Mouse (Mus musculus) liver, adult 2 months (tissue): ENCODE measurements at regions not wholly inside any gene's neighbourhood (a gene's known extent, or its start where the extent isn't known, plus 50 kb on each side); places are given as distances from the start of the nearest gene placed in this dataset.

Source experiments
- DNase-seq: peaks from one replicate; pipeline ENCODE4 v3.0.0-alpha.2; 2011; ENCODE audit warnings: low read depth, low spot score; ENCODE audit errors: extremely low read depth
- H3K27ac ChIP-seq: fragments of 200-500 bp; replicated peaks from 2 replicates; pipeline ENCODE4 v1.5.1; 2012; ENCODE audit warnings: low read depth, mild to moderate bottlenecking, control low read depth, inconsistent platforms, low read length; ENCODE audit not compliant: insufficient read depth
- H3K27me3 ChIP-seq: fragments of 200-500 bp; 2 replicates; pipeline ENCODE4 v1.6.1; 2012; ENCODE audit warnings: mild to moderate bottlenecking, moderate library complexity, low read length, inconsistent platforms; ENCODE audit not compliant: control insufficient read depth, insufficient read depth
- H3K36me3 ChIP-seq: fragments of 200-500 bp; 2 replicates; pipeline ENCODE4 v1.6.1; 2012; ENCODE audit warnings: low read length, inconsistent platforms; ENCODE audit not compliant: control insufficient read depth, insufficient read depth
- H3K4me1 ChIP-seq: fragments of 200-500 bp; 2 replicates; pipeline ENCODE4 v1.6.1; 2011; ENCODE audit warnings: low read length; ENCODE audit not compliant: control insufficient read depth, insufficient read depth
- H3K4me3 ChIP-seq: fragments of 200-500 bp; 2 replicates; pipeline ENCODE4 v1.5.1; 2011; ENCODE audit warnings: low read depth, mild to moderate bottlenecking, control low read depth, low read length, moderate library complexity; ENCODE audit not compliant: insufficient read depth
- H3K79me2 ChIP-seq: fragments of 200-500 bp; 2 replicates; pipeline ENCODE4 v1.6.1; 2012; ENCODE audit warnings: inconsistent platforms, mild to moderate bottlenecking, low read length, moderate library complexity; ENCODE audit not compliant: control insufficient read depth, insufficient read depth
- H3K9ac ChIP-seq: fragments of 200-500 bp; 2 replicates; pipeline ENCODE4 v1.6.1; 2012; ENCODE audit warnings: low read depth, mild to moderate bottlenecking, control low read depth, inconsistent platforms, low read length
- CTCF ChIP-seq: fragments of 200-500 bp; IDR thresholded peaks from 2 replicates; pipeline ENCODE4 v1.5.1; 2011; ENCODE audit warnings: low read depth, low read length, control low read depth
- POLR2A ChIP-seq: fragments of 200-500 bp; IDR thresholded peaks from 2 replicates; pipeline ENCODE4 v1.6.1; 2011; ENCODE audit warnings: low read length, control low read depth; ENCODE audit not compliant: insufficient read depth; ENCODE audit errors: extremely low read depth
- WGBS: fragments of 180-500 bp; shearing (Covaris S2); methylation state at CpG from one replicate; pipeline ENCODE4 v1.1.7; 2018; 5-methylcytosine and 5-hydroxymethylcytosine counted together

- H3K4me1 ChIP-seq: no peaks in the 10 kb centered on the region
- no peak overlapping the region for H3K9ac ChIP-seq
- H3K27me3 ChIP-seq: no peaks in the 10 kb centered on the region
- DNase-seq: no peak
- TF ChIP-seq CTCF (no peak), POLR2A (no peak)
- no peaks in the 10 kb centered on the region for H3K36me3 ChIP-seq
- WGBS: 27% methylated on average over 4 of the region's 4 CpGs
- no peak overlapping the region for H3K4me3 ChIP-seq
- H3K79me2 ChIP-seq: no peaks in the 10 kb centered on the region
- H3K27ac ChIP-seq: no peak overlapping the region
Observed at GRCm38 (mm10) chr2:137706528-137706988, 549.8 kb upstream of the Btbd3 start.

GRCm38 (mm10) chr2:137705724-137706422, 550.5 kb upstream of the Btbd3 start:
- H3K27ac ChIP-seq: no peak overlapping the region
- no peak for TF ChIP-seq CTCF
- TF ChIP-seq POLR2A: no peak
- no peaks in the 10 kb centered on the region for H3K36me3 ChIP-seq
- no peak overlapping the region for H3K4me3 ChIP-seq
- no peaks in the 10 kb centered on the region for H3K4me1 ChIP-seq
- no peaks in the 10 kb centered on the region for H3K79me2 ChIP-seq
- WGBS: 54% methylated on average over 14 of the region's 14 CpGs
- DNase-seq: no peak
- H3K9ac ChIP-seq: no peak overlapping the region
- no peaks in the 10 kb centered on the region for H3K27me3 ChIP-seq

GRCm38 (mm10) chr2:137704948-137705723, 551.2 kb upstream of the Btbd3 start:
- WGBS: 77% methylated on average over 12 of the region's 12 CpGs
- H3K4me1 ChIP-seq: no peaks in the 10 kb centered on the region
- TF ChIP-seq POLR2A: no peak
- no peak for TF ChIP-seq CTCF

GRCm38 (mm10) chr2:137704565-137704947, 551.8 kb upstream of the Btbd3 start:
- TF ChIP-seq CTCF (no peak), POLR2A (no peak)
- WGBS: 80% methylated on average over 6 of the region's 6 CpGs
- Histone ChIP-seq H3K27ac (no peak overlapping the region), H3K27me3 (no peaks in the 10 kb centered on the region), H3K4me1 (no peaks in the 10 kb centered on the region), H3K4me3 (no peak overlapping the region), H3K36me3 (no peaks in the 10 kb centered on the region), H3K79me2 (no peaks in the 10 kb centered on the region), H3K9ac (no peak overlapping the region)
- no peak for DNase-seq

More at GRCm38 (mm10) chr2:137704948-137705723, 551.2 kb upstream of the Btbd3 start:
- Histone ChIP-seq H3K4me3 (no peak overlapping the region), H3K27ac (no peak overlapping the region), H3K27me3 (no peaks in the 10 kb centered on the region), H3K9ac (no peak overlapping the region), H3K36me3 (no peaks in the 10 kb centered on the region), H3K79me2 (no peaks in the 10 kb centered on the region)
- DNase-seq: no peak

DNA sequence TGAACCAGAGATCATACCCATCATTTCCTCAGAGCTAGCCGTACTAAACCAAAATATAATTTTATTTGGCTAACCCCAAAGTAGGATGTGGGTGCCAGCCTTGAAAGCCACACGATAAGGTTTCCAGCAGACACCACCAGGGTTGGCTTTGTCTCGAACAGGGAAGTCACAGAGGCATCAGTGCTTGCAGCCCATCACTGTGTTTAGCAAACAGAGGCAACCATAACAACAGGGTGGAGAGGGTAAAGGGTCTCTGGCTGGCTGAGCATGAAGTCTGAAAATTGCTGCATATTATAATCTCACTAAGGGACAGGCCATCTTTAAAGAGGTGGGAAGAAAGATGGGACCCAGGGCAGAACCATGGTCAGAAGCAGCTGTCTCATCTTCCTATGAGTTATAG, 552.3 kb upstream of the Btbd3 start:
- no peak for DNase-seq
- no peaks in the 10 kb centered on the region for H3K4me1 ChIP-seq
- H3K27ac ChIP-seq: no peak overlapping the region
- no peaks in the 10 kb centered on the region for H3K36me3 ChIP-seq
- no peaks in the 10 kb centered on the region for H3K27me3 ChIP-seq
- H3K4me3 ChIP-seq: no peak overlapping the region
- WGBS: 73% methylated on average over 3 of the region's 3 CpGs
- no peak for TF ChIP-seq CTCF
- TF ChIP-seq POLR2A: no peak
- no peak overlapping the region for H3K9ac ChIP-seq
- H3K79me2 ChIP-seq: no peaks in the 10 kb centered on the region

- Histone ChIP-seq H3K4me3 (no peak overlapping the region), H3K79me2 (no peaks in the 10 kb centered on the region), H3K9ac (no peak overlapping the region), H3K27ac (no peak overlapping the region), H3K4me1 (no peaks in the 10 kb centered on the region), H3K36me3 (no peaks in the 10 kb centered on the region), H3K27me3 (no peaks in the 10 kb centered on the region)
- DNase-seq: no peak
- no peak for TF ChIP-seq POLR2A
- TF ChIP-seq CTCF: no peak
- 88% methylated on average over 5 of the region's 5 CpGs for WGBS
Observed at GRCm38 (mm10) chr2:137695885-137696284, 560.5 kb upstream of the Btbd3 start.
